ENCODE assay signal across 8 mouse cellular contexts in the genomic region with DNA sequence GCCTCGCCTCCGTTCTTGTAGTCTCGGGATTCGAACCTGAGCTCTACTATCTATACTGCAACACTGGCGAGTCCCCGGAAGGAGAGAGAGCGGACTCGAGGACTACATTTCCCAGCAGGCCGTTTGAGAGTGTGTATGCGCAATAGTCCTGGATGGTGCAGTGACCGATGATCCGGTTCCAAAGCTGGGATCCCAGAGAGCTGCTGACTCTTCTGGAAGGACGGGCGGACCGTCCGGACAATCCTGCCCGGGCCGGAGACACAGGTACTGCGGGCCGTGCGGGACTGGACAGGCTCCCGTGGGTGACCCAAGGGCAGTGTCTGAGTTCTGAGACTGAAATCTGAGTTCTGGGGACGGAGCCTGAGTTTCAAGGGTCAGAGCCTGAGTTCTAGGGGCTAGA. TPM values are rescaled to one million over a fixed set of nuclear protein-coding genes. Genes with fewer than 3 reads are reported as not detected.
A peak's percentile ranks its signal among the peaks of the same experiment; 100 is the strongest.
DNase-seq lines count a peak whose midpoint lies in the region; ATAC-seq lines count a peak whose summit lies in the region.

No protein-coding gene starts in this region.

- H3K4me2 ChIP-seq in hindbrain, embryonic 16.5 days (ENCODE audit: low read length), result peak overlapping the region; percentile 78

- peak overlapping the region; percentile 50 for H3K4me3 ChIP-seq in hindbrain, embryonic 16.5 days (ENCODE audit: low read length)

- H3K36me3 ChIP-seq in hindbrain, embryonic 16.5 days (ENCODE audit: control insufficient read depth, insufficient read depth, low read length), result peaks cover 28% of the 10 kb centered on the region

- 4% methylated on average over 23 of the region's 23 CpGs for WGBS in hindbrain, embryonic 16.5 days

- no peaks in the 10 kb centered on the region for H3K9me3 ChIP-seq in hindbrain, embryonic 16.5 days (ENCODE audit: control insufficient read depth, low read length)

- no peak overlapping the region for H3K27ac ChIP-seq in hindbrain, embryonic 16.5 days (ENCODE audit: low read depth, low read length)

- peak overlapping the region; percentile 74 for H3K9ac ChIP-seq in hindbrain, embryonic 16.5 days (ENCODE audit: low read depth, low read length)

- H3K27me3 ChIP-seq in hindbrain, embryonic 16.5 days (replicated peaks; ENCODE audit: control insufficient read depth, insufficient read depth, low read length), result no peaks in the 10 kb centered on the region

- peak; percentile 80 to 87 for DNase-seq in cerebellum, postnatal 36 days
- DNase-seq in gastrocnemius, adult 18-20 months (ENCODE audit: low spot score), result peak; percentile 94
- DNase-seq in left cerebral cortex, adult 18-20 months (ENCODE audit: low spot score in 2 of 2), result peak; percentile 81 to 85
- DNase-seq in lung, postnatal 4 days, result peak; percentile 85 to 86
- peak; percentile 94 for DNase-seq in retina, postnatal 1 day
- peak; percentile 73 for DNase-seq in thymus, postnatal 4 days

- H3K4me1 ChIP-seq in hindbrain, embryonic 16.5 days (ENCODE audit: control insufficient read depth, insufficient read depth, low read depth, low read length), result peaks cover 21% of the 10 kb centered on the region

- ATAC-seq in activated CD4-positive, CD25-positive, alpha-beta regulatory T cell, adult 4 months, result peak; percentile 66
- peak; percentile 53 for ATAC-seq in hindbrain, embryonic 16.5 days

RNA-seq across cellular contexts. Expression of a gene that starts 1.3 kb away (rescaled TPM):
- polyA plus RNA-seq in activated CD4-positive, CD25-positive, alpha-beta regulatory T cell, adult 4 months (2017; shearing (Covaris generic)), result 10 to 100 TPM; 10.2 to 18.0 TPM
- 100 to 1,000 TPM; 102 to 105 TPM for total RNA-seq in gastrocnemius, adult 18-20 months (2021)
- polyA plus RNA-seq in hindbrain, embryonic 16.5 days (2015; fragmentation: Nextera tagmentation; extraction: Ambion mirVana), result 39.2 and 41.8 TPM in 2 replicates
- total RNA-seq in left cerebral cortex, adult 18-20 months (2021), result 10 to 100 TPM; 36.7 to 42.7 TPM

RNA-seq across cellular contexts. Expression of a gene that starts 1.3 kb away (rescaled TPM):
- 100 to 1,000 TPM; 148 to 166 TPM for polyA plus RNA-seq in activated CD4-positive, CD25-positive, alpha-beta regulatory T cell, adult 4 months (2017; shearing (Covaris generic))
- 100 to 1,000 TPM; 106 to 116 TPM for total RNA-seq in gastrocnemius, adult 18-20 months (2021)
- polyA plus RNA-seq in hindbrain, embryonic 16.5 days (2015; fragmentation: Nextera tagmentation; extraction: Ambion mirVana), result 126 and 137 TPM in 2 replicates
- total RNA-seq in left cerebral cortex, adult 18-20 months (2021), result 10 to 100 TPM; 38.8 to 43.5 TPM

RNA-seq across cellular contexts. Expression of a gene that starts 15.3 kb away (rescaled TPM):
- 10 to 100 TPM; 54.3 to 64.7 TPM for polyA plus RNA-seq in activated CD4-positive, CD25-positive, alpha-beta regulatory T cell, adult 4 months (2017; shearing (Covaris generic))
- not detected for total RNA-seq in gastrocnemius, adult 18-20 months (2021)
- 60.4 and 72.8 TPM in 2 replicates for polyA plus RNA-seq in hindbrain, embryonic 16.5 days (2015; fragmentation: Nextera tagmentation; extraction: Ambion mirVana)
- total RNA-seq in left cerebral cortex, adult 18-20 months (2021), result 100 to 1,000 TPM; 187 to 195 TPM

RNA-seq across cellular contexts. Expression of a gene that starts 23.3 kb away (rescaled TPM):
- 1 to 10 TPM; 2.4 to 3.1 TPM for polyA plus RNA-seq in activated CD4-positive, CD25-positive, alpha-beta regulatory T cell, adult 4 months (2017; shearing (Covaris generic))
- not detected for total RNA-seq in gastrocnemius, adult 18-20 months (2021)
- 5.3 and 6.4 TPM in 2 replicates for polyA plus RNA-seq in hindbrain, embryonic 16.5 days (2015; fragmentation: Nextera tagmentation; extraction: Ambion mirVana)
- under 1 TPM; 0.16 to 0.23 TPM for total RNA-seq in left cerebral cortex, adult 18-20 months (2021)

RNA-seq across cellular contexts. Expression of a gene that starts 24.7 kb away (rescaled TPM):
- 10 to 100 TPM; 11.1 to 16.9 TPM for polyA plus RNA-seq in activated CD4-positive, CD25-positive, alpha-beta regulatory T cell, adult 4 months (2017; shearing (Covaris generic))
- total RNA-seq in gastrocnemius, adult 18-20 months (2021), result 10 to 100 TPM; 19.7 to 20.4 TPM
- 128 and 144 TPM in 2 replicates for polyA plus RNA-seq in hindbrain, embryonic 16.5 days (2015; fragmentation: Nextera tagmentation; extraction: Ambion mirVana)
- total RNA-seq in left cerebral cortex, adult 18-20 months (2021), result 100 to 1,000 TPM; 415 to 417 TPM

Comparison
In these comparisons a context has a peak if more than half of its experiments do, and no peak if none do; other contexts are left out.
1. RNA of a gene that starts 15.3 kb away (total RNA-seq): 187 to 195 TPM in left cerebral cortex, adult 18-20 months; not detected in gastrocnemius, adult 18-20 months; every median in the first group is over 100 times any median in the second.
2. Peak in every context shown above with its lines, with median percentiles within 50 percentile points of each other: DNase-seq.